Mouse (Mus musculus) hindbrain, postnatal 0 days (tissue): ENCODE measurements around the gene Frmd4b. TPM values are rescaled to one million over a fixed set of nuclear protein-coding genes. Genes with fewer than 3 reads are reported as not detected.

ENCODE experiments used
- ATAC-seq: fragments of 200-750 bp; cut with Nextera tagmentation; 2 replicates; pipeline ENCODE4 v1.8.0; 2017; ENCODE audit warnings: mild to moderate bottlenecking, moderate TSS enrichment, moderate library complexity
- DNase-seq: peaks from one replicate; pipeline ENCODE4 v3.0.0-alpha.2; 2015; ENCODE audit warnings: low spot score
- H3K27ac ChIP-seq: fragments of 300-500 bp; sonication (generic); 2 replicates; pipeline ENCODE4 v1.5.1; 2014; ENCODE audit warnings: mild to moderate bottlenecking
- H3K27me3 ChIP-seq: fragments of 300-500 bp; sonication (generic); 2 replicates; pipeline ENCODE4 v1.6.1; 2014; ENCODE audit warnings: low read length, mixed read lengths; ENCODE audit not compliant: insufficient read depth
- H3K36me3 ChIP-seq: fragments of 300-500 bp; sonication (generic); 2 replicates; pipeline ENCODE4 v1.6.1; 2014; ENCODE audit warnings: low read length, mixed read lengths; ENCODE audit not compliant: insufficient read depth
- H3K4me1 ChIP-seq: fragments of 300-500 bp; sonication (generic); 2 replicates; pipeline ENCODE4 v1.6.1; 2014; ENCODE audit warnings: antibody characterized with exemption, low read length, mixed read lengths; ENCODE audit not compliant: insufficient read depth
- H3K4me2 ChIP-seq: fragments of 300-500 bp; sonication (generic); 2 replicates; pipeline ENCODE4 v1.6.1; 2014; ENCODE audit warnings: low read depth, mild to moderate bottlenecking, low read length, moderate library complexity, mixed read lengths
- H3K4me3 ChIP-seq: fragments of 300-500 bp; sonication (generic); 2 replicates; pipeline ENCODE4 v1.5.1; 2014; ENCODE audit warnings: low read length
- H3K9ac ChIP-seq: fragments of 300-500 bp; sonication (generic); replicated peaks from 2 replicates; pipeline ENCODE4 v1.6.1; 2014; ENCODE audit warnings: mild to moderate bottlenecking, low read length, moderate library complexity, mixed read lengths
- H3K9me3 ChIP-seq: fragments of 300-500 bp; sonication (generic); 2 replicates; pipeline ENCODE4 v1.6.1; 2016; ENCODE audit warnings: low read length, mixed read lengths
- CTCF ChIP-seq: IDR thresholded peaks from 2 replicates; pipeline ENCODE4 v1.5.1; 2016; ENCODE audit warnings: antibody characterized with exemption, control low read depth, low read depth
- WGBS: fragments of 180-500 bp; shearing (Covaris S2); extraction: QIAGEN DNeasy Blood & Tissue Kit; methylation state at CpG from one replicate; pipeline ENCODE4 v1.1.7; 2014; 5-methylcytosine and 5-hydroxymethylcytosine counted together
- polyA plus RNA-seq: library from polyadenylated mRNA; unstranded; fragments of >200 nt; fragmentation: Nextera tagmentation; extraction: Ambion mirVana; gene quantifications from 2 replicates; pipeline ENCODE4 v1.2.1, GENCODE M21; 2015
- total RNA-seq: library from RNA; depleted of rRNA; stranded (reverse); fragments of >200 nt; gene quantifications from 2 replicates; pipeline ENCODE4 v1.2.3, GENCODE M21; 2014

Gene Frmd4b
- total and polyA plus RNA-seq, 2 experiments from 2014 or later = 12.6 to 20.2 TPM

DNA sequence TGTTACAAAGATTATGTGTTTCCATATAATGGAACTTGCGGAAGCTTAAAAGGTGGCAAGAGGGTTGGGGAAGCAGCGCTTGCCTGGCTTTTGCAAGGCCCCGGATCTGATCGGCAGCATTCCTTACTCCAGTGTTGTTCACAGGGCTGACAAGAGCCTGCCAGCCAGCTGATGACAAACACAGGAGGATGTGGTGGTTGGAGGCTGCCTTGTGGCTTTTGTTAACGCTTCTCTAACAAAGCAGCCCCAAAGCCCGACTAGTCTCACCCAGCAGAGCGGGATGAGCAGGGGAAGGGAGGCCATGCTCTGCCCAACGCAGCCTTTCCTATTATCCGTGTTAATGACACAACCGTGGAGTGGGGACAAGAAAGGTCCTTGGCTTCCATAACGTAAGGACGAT, 295.2 kb downstream of the Frmd4b start:
- ATAC-seq (no peak), DNase-seq (no peak)
- no peak for TF ChIP-seq CTCF
- Histone ChIP-seq H3K4me2 (no peak overlapping the region), H3K27me3 (no peaks in the 10 kb centered on the region), H3K9ac (no peak overlapping the region), H3K27ac (no peak overlapping the region), H3K4me1 (no peaks in the 10 kb centered on the region), H3K4me3 (no peak overlapping the region), H3K9me3 (no peaks in the 10 kb centered on the region), H3K36me3 (no peaks in the 10 kb centered on the region)
- 73% methylated on average over 12 of the region's 12 CpGs for WGBS

DNA sequence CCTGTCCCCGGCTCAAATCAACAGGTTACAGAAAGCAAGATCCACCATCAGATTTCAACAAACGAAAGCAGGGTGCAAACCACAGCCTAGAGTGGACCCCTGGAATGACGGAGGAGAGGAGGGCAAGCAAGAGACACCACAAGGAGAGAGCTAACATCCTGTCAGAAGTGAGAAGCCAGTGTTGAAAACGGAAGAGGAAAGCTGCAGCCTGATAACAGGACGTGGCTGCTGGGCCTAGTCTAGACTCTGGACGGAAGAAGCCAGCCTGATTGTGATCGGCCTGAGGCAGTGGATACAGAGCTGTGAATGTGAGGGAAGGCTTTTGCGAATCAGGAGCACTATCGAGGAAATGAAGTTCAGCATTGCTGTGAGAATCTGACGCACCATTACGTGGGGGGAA, 296.2 kb downstream of the Frmd4b start:
- 82% methylated on average over 11 of the region's 11 CpGs for WGBS
- DNase-seq (no peak), ATAC-seq (no peak)
- no peak overlapping the region for H3K4me2 ChIP-seq
- no peaks in the 10 kb centered on the region for H3K36me3 ChIP-seq
- TF ChIP-seq CTCF = no peak
- H3K9me3 ChIP-seq = no peaks in the 10 kb centered on the region
- H3K4me3 ChIP-seq = no peak overlapping the region
- H3K27me3 ChIP-seq = no peaks in the 10 kb centered on the region
- H3K4me1 ChIP-seq = no peaks in the 10 kb centered on the region
- no peak overlapping the region for H3K27ac ChIP-seq
- no peak overlapping the region for H3K9ac ChIP-seq

DNA sequence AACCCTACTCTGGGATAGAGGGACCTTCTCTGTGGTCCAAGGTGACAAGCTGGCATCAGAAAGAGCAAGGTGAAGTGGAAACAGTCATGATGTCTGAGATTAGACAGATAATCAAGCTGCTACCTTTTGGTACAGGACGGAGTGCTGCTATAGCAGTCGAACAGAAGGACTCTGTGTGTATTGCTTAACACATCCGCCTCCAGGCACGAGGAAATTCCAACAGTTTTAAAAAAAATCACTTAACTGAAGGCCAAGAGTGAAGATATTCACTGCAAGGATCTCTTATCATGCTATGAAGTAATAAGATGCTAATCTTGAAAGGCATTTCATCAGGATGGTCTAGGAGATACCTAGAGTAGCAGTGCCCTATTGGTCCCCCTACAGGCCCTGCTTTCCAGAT, 298.3 kb downstream of the Frmd4b start:
- no peak for TF ChIP-seq CTCF
- no peaks in the 10 kb centered on the region for H3K27me3 ChIP-seq
- no peak for DNase-seq
- H3K27ac ChIP-seq = no peak overlapping the region
- no peaks in the 10 kb centered on the region for H3K36me3 ChIP-seq
- no peak overlapping the region for H3K4me2 ChIP-seq
- 84% methylated on average over 4 of the region's 4 CpGs for WGBS
- no peak overlapping the region for H3K4me3 ChIP-seq
- H3K4me1 ChIP-seq = no peaks in the 10 kb centered on the region
- no peak overlapping the region for H3K9ac ChIP-seq
- ATAC-seq = no peak
- H3K9me3 ChIP-seq = no peaks in the 10 kb centered on the region

DNA sequence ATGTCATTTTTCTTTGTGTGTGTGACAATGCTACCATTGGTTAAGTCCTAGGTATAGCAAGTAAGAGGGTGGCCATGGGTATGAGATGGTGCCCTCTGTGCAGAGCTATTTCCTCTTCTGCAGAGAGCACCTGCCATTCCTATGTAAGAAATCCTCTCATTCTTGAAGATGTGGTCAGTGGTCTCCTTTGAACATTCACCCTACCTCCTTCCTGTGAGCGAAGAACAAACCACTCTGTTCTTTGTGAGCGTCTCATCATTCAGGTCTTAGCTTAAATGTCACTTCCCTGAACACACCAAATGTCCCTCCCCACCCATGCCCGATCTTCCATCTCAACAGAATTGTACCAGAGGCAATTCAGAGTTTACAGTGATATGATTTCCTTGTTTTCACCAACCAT, 299.4 kb downstream of the Frmd4b start:
- no peaks in the 10 kb centered on the region for H3K4me1 ChIP-seq
- ATAC-seq (no peak), DNase-seq (no peak)
- H3K27me3 ChIP-seq = no peaks in the 10 kb centered on the region
- H3K36me3 ChIP-seq = no peaks in the 10 kb centered on the region
- H3K9ac ChIP-seq = no peak overlapping the region
- H3K27ac ChIP-seq = no peak overlapping the region
- 92% methylated on average over 3 of the region's 3 CpGs for WGBS
- H3K4me2 ChIP-seq = no peak overlapping the region
- TF ChIP-seq CTCF = no peak
- no peaks in the 10 kb centered on the region for H3K9me3 ChIP-seq
- H3K4me3 ChIP-seq = no peak overlapping the region

DNA sequence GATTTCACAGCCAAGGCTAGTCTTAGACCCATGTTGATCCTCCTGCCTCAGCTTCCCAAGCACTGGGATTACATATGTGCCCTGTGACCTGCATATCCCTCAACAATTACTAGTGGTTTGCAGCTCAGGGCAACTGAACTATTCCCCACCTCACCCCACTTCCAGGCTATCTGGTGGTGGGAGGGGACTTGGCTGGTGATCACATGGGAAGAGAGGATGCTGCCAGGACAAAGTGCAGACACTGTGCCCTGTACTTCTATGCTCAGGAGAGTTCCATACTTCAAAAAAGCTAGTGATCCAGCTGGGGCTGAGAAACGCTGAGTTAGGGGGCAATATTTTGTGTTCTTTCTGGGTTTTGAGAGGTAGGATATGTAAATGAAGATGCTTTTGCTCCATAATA, 300.6 kb downstream of the Frmd4b start:
- no peak for TF ChIP-seq CTCF
- Histone ChIP-seq H3K4me3 (no peak overlapping the region), H3K36me3 (no peaks in the 10 kb centered on the region), H3K27me3 (no peaks in the 10 kb centered on the region), H3K4me1 (no peaks in the 10 kb centered on the region), H3K9ac (no peak overlapping the region), H3K27ac (no peak overlapping the region), H3K9me3 (no peaks in the 10 kb centered on the region), H3K4me2 (no peak overlapping the region)
- DNase-seq (no peak), ATAC-seq (no peak)
- 79% methylated on average over 1 of the region's 1 CpGs for WGBS

DNA sequence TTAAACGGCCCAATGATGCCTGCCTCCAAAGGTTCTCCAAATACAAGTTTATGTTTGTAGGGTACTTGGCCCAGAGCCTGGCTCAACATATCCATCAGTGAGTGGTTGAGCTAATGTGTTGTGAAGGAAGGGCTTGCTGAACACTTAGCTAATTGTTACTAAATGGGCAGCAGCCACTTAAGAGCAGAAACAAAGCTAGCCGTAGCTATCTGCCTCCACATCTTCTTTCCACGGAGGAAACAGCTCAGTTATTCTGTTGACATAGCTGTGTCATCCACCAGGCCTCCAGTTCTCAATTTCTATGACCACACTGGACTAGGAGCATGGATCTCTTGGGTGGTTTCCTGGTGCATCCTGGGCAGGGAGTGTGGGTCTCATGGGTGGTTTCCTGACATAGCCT, 302.0 kb downstream of the Frmd4b start:
- H3K27me3 ChIP-seq = no peaks in the 10 kb centered on the region
- no peak overlapping the region for H3K4me2 ChIP-seq
- no peak for ATAC-seq
- WGBS = 77% methylated on average over 3 of the region's 3 CpGs
- H3K9ac ChIP-seq = no peak overlapping the region
- no peak overlapping the region for H3K27ac ChIP-seq
- H3K36me3 ChIP-seq = no peaks in the 10 kb centered on the region
- no peak for DNase-seq
- H3K4me3 ChIP-seq = no peak overlapping the region
- TF ChIP-seq CTCF = no peak
- H3K9me3 ChIP-seq = no peaks in the 10 kb centered on the region
- H3K4me1 ChIP-seq = no peaks in the 10 kb centered on the region; the same call in 1 of the 2 replicates

DNA sequence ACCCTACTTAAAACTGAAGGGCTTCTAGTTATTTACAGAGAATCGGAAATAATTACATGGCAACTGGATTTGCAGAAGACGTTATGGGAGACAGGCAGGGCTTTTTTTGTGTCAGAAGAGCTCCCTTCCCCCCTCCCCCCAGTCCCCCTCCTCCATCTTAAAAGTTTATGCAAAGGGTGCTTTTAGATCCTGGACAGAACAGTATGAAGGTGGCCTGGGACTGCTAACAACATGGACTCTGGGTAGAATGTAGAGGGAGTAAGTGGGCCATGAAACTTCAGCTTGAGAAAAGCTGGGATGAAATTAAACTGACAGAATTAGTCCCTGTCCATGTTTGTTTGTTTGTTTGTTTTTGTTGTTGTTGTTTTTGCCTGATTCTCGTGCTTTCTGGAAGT, 304.8 kb downstream of the Frmd4b start:
- H3K9ac ChIP-seq = no peak overlapping the region
- H3K4me3 ChIP-seq = peak overlapping the region; percentile 25
- ATAC-seq (no peak), DNase-seq (no peak)
- no peaks in the 10 kb centered on the region for H3K9me3 ChIP-seq
- no peaks in the 10 kb centered on the region for H3K36me3 ChIP-seq
- WGBS = 18% methylated on average over 3 of the region's 3 CpGs
- H3K27me3 ChIP-seq = no peaks in the 10 kb centered on the region
- H3K4me1 ChIP-seq = no peaks in the 10 kb centered on the region; the same call in 1 of the 2 replicates
- H3K27ac ChIP-seq = no peak overlapping the region
- peak overlapping the region; percentile 55 for H3K4me2 ChIP-seq
- TF ChIP-seq CTCF = no peak
